Mouse (Mus musculus): ENCODE data around the gene Olfr1282. TPM values are rescaled to one million over a fixed set of nuclear protein-coding genes. Genes with fewer than 3 reads are reported as not detected.
"Not testable (repeated sequence)": the region's sequence is repeated elsewhere in the genome, so short reads cannot be mapped to it uniquely, and the experiment has no call there.

Gene Olfr1282
- polyA plus RNA-seq (2012; rRNA removed): not detected in 2 replicates

GRCm38 (mm10) chr2:111335976-111336375, at the start of gene Olfr1282:
TSS of gene Olfr1282 (minus strand) at chr2:111336076.
- DNase-seq (ENCODE audit: low read depth): no peak

GRCm38 (mm10) chr2:111375222-111375621, 39.3 kb upstream of the Olfr1282 start, which contains the start of gene Olfr1284:
TSS of gene Olfr1284 (plus strand) at chr2:111375522.
- no peak for DNase-seq (ENCODE audit: low read depth)

GRCm38 (mm10) chr2:111366490-111366889, 30.6 kb upstream of the Olfr1282 start, which contains the start of gene Olfr1283:
TSS of gene Olfr1283 (plus strand) at chr2:111366790.
- DNase-seq (ENCODE audit: low read depth): no peak

- not testable (repeated sequence) for DNase-seq (ENCODE audit: low read depth)
Observed at GRCm38 (mm10) chr2:111333721-111334120, 2.2 kb downstream of the Olfr1282 start.

- DNase-seq (ENCODE audit: low read depth): no peak
Observed at GRCm38 (mm10) chr2:111326220-111326619, 9.7 kb downstream of the Olfr1282 start, which contains the start of gene Olfr1281. TSS of gene Olfr1281 (plus strand) at chr2:111326520.

GRCm38 (mm10) chr2:111313717-111314116, 22.2 kb downstream of the Olfr1282 start, which contains the start of gene Olfr1280:
TSS of gene Olfr1280 (plus strand) at chr2:111314017.
- DNase-seq (ENCODE audit: low read depth): no peak

- DNase-seq (ENCODE audit: low read depth): no peak
Observed at GRCm38 (mm10) chr2:111300374-111300773, 35.5 kb downstream of the Olfr1282 start, which contains the start of gene Olfr1279. TSS of gene Olfr1279 (plus strand) at chr2:111300635.

GRCm38 (mm10) chr2:111298541-111298940, 37.3 kb downstream of the Olfr1282 start:
- DNase-seq (ENCODE audit: low read depth): no peak

GRCm38 (mm10) chr2:111289836-111290235, 46.0 kb downstream of the Olfr1282 start, which contains the start of gene Olfr1278:
TSS of gene Olfr1278 (plus strand) at chr2:111290136.
- DNase-seq (ENCODE audit: low read depth): no peak

Other genes with a start within 250 kb of the Olfr1282 start
- not detected in 2 replicates for gene Gm13941, start 230.1 kb downstream of the Olfr1282 start, polyA plus RNA-seq (2012; rRNA removed)
- gene Gm15130, start 183.1 kb downstream of the Olfr1282 start, polyA plus RNA-seq (2012; rRNA removed): not detected in 2 replicates
- 0.14 TPM in 1 of 2 replicates, not detected in the other for gene 4930430A15Rik, start 106.5 kb downstream of the Olfr1282 start, polyA plus RNA-seq (2012; rRNA removed)
- not detected in 2 replicates for gene Olfr1275, start 100.8 kb downstream of the Olfr1282 start, polyA plus RNA-seq (2012; rRNA removed)
- gene Olfr1276, start 81.6 kb downstream of the Olfr1282 start, polyA plus RNA-seq (2012; rRNA removed): not detected in 2 replicates
- not detected in 2 replicates for gene Olfr1277, start 62.0 kb downstream of the Olfr1282 start, polyA plus RNA-seq (2012; rRNA removed)
- gene Olfr1278, start 45.9 kb downstream of the Olfr1282 start, polyA plus RNA-seq (2012; rRNA removed): not detected in 2 replicates
- gene Olfr1279, start 35.4 kb downstream of the Olfr1282 start, polyA plus RNA-seq (2012; rRNA removed): not detected in 2 replicates
- not detected in 2 replicates for gene Olfr1280, start 22.1 kb downstream of the Olfr1282 start, polyA plus RNA-seq (2012; rRNA removed)
- not detected in 2 replicates for gene Olfr1281, start 9.6 kb downstream of the Olfr1282 start, polyA plus RNA-seq (2012; rRNA removed)
- not detected in 2 replicates for gene Olfr1283, start 30.7 kb upstream of the Olfr1282 start, polyA plus RNA-seq (2012; rRNA removed)
- gene Olfr1284, start 39.4 kb upstream of the Olfr1282 start, polyA plus RNA-seq (2012; rRNA removed): not detected in 2 replicates
- not detected in 2 replicates for gene Olfr1286, start 87.0 kb upstream of the Olfr1282 start, polyA plus RNA-seq (2012; rRNA removed)
- gene Olfr1287, start 113.1 kb upstream of the Olfr1282 start, polyA plus RNA-seq (2012; rRNA removed): not detected in 2 replicates
- gene Olfr1288, start 138.0 kb upstream of the Olfr1282 start, polyA plus RNA-seq (2012; rRNA removed): not detected in 2 replicates
- gene Olfr1289, start 144.7 kb upstream of the Olfr1282 start, polyA plus RNA-seq (2012; rRNA removed): not detected in 2 replicates
- not detected in 2 replicates for gene Olfr1290, start 157.8 kb upstream of the Olfr1282 start, polyA plus RNA-seq (2012; rRNA removed)
- gene Olfr1291-ps1, start 161.1 kb upstream of the Olfr1282 start, polyA plus RNA-seq (2012; rRNA removed): not detected in 2 replicates
- gene Olfr1293-ps, start 189.1 kb upstream of the Olfr1282 start, polyA plus RNA-seq (2012; rRNA removed): not detected in 2 replicates
- not detected in 2 replicates for gene Olfr1294, start 204.2 kb upstream of the Olfr1282 start, polyA plus RNA-seq (2012; rRNA removed)
- gene Olfr1295, start 233.6 kb upstream of the Olfr1282 start, polyA plus RNA-seq (2012; rRNA removed): not detected in 2 replicates

All from gonadal fat pad, adult 2 months (tissue).